11 mouse cellular contexts compared by ENCODE assay signal in the genomic region with DNA sequence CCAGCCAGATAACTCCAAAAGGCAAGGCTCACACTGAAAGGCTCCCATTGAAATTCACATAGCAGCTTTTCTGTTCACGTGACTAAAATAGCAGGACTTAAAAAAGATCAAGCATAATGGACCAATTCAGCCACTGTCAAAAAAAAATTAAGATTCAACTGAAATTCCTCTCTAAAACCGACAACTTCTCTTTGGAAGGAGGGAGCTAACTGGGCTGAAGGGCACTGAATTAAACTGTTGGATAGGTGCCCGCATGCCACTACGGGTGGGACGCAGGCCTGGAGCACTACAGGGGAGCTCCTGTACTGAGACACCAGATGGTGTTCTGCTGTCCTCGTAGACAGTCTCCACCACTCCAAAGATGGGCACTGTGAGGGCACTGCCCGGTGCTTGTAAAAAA.
DNase-seq lines count a peak whose midpoint lies in the region; ATAC-seq and TF ChIP-seq lines count a peak whose summit lies in the region.
"Had no signal": no experiment of that assay in that cellular context is flagged by ENCODE, and none has a peak within 500 bp of the region (broad histone marks: within the 10 kb centered on the region; RNA-seq: fewer than 3 reads in every experiment).

No protein-coding gene starts in this region.

- TF ChIP-seq POLR2A in liver, adult 2 months (IDR thresholded peaks at IDR 0.05; ENCODE audit: extremely low read depth, insufficient read depth, low read length) = no peak

- H3K4me1 ChIP-seq in liver, adult 2 months (ENCODE audit: control insufficient read depth, insufficient read depth, low read length) = peaks cover 14% of the 10 kb centered on the region
- H3K4me1 ChIP-seq in hindbrain, embryonic 12.5 days = peaks cover 13% of the 10 kb centered on the region
- H3K4me1 ChIP-seq in neural tube, embryonic 15.5 days = peaks cover 23% of the 10 kb centered on the region

- no peaks in the 10 kb centered on the region for H3K9me3 ChIP-seq in hindbrain, embryonic 12.5 days (replicated peaks)
- H3K9me3 ChIP-seq in neural tube, embryonic 15.5 days (replicated peaks) = no peaks in the 10 kb centered on the region
- H3K9me3 ChIP-seq: neural tube, embryonic 12.5 days had no signal

- 89% methylated on average over 7 of the region's 7 CpGs for WGBS in liver, adult 2 months
- 56% methylated on average over 7 of the region's 7 CpGs for WGBS in hindbrain, embryonic 12.5 days
- 34% methylated on average over 7 of the region's 7 CpGs for WGBS in neural tube, embryonic 15.5 days

- H3K4me3 ChIP-seq in liver, adult 2 months (ENCODE audit: insufficient read depth, low read depth, low read length) = no peak overlapping the region
- H3K4me3 ChIP-seq in hindbrain, embryonic 12.5 days = no peak overlapping the region
- no peak overlapping the region for H3K4me3 ChIP-seq in neural tube, embryonic 15.5 days (replicated peaks)
- H3K4me3 ChIP-seq: neural tube, embryonic 12.5 days had no signal

- DNase-seq in liver, adult 2 months (ENCODE audit: extremely low read depth, low read depth, low spot score) = no peak
- DNase-seq in liver = no peak
- DNase-seq in cerebellum, postnatal 10 days = peak; percentile 95 to 96
- DNase-seq in adrenal gland, postnatal 25 days = no peak
- no peak for DNase-seq in c-Kit-positive CD71-positive TER-119-positive erythroid progenitor cells, embryonic 14.5 days (ENCODE audit: low spot score)
- DNase-seq: layer of hippocampus, adult 9-11 months; thymus, postnatal 25 days had no signal

- peaks cover 50% of the 10 kb centered on the region for H3K36me3 ChIP-seq in liver, adult 2 months (ENCODE audit: control insufficient read depth, insufficient read depth, low read length)
- H3K36me3 ChIP-seq in hindbrain, embryonic 12.5 days = 0 out of 2 replicates have a peak, but pooled peaks cover 15% of the 10 kb centered on the region
- H3K36me3 ChIP-seq in neural tube, embryonic 15.5 days = peaks cover 32% of the 10 kb centered on the region

- H3K79me2 ChIP-seq in liver, adult 2 months (ENCODE audit: control insufficient read depth, insufficient read depth, low read length) = 0 out of 2 replicates have a peak, but pooled peaks cover 3% of the 10 kb centered on the region

- H3K27ac ChIP-seq in liver, adult 2 months (replicated peaks; ENCODE audit: insufficient read depth, low read depth, low read length) = peak overlapping the region; percentile 67; the same call in 1 of the 2 replicates
- H3K27ac ChIP-seq in hindbrain, embryonic 12.5 days = 0 out of 2 replicates have a peak overlapping the region, but pooled peaks have one; percentile 19
- peak overlapping the region; percentile 63 for H3K27ac ChIP-seq in neural tube, embryonic 15.5 days (replicated peaks)
- H3K27ac ChIP-seq: neural tube, embryonic 12.5 days had no signal

- TF ChIP-seq CTCF in liver, adult 2 months (IDR thresholded peaks at IDR 0.05; ENCODE audit: low read depth, low read length) = no peak

- no peak overlapping the region for H3K9ac ChIP-seq in liver, adult 2 months (ENCODE audit: low read depth, low read length)
- H3K9ac ChIP-seq in hindbrain, embryonic 12.5 days = no peak overlapping the region
- no peak overlapping the region for H3K9ac ChIP-seq in neural tube, embryonic 15.5 days (replicated peaks)
- H3K9ac ChIP-seq: neural tube, embryonic 12.5 days had no signal

- no peak overlapping the region for H3K4me2 ChIP-seq in hindbrain, embryonic 12.5 days (replicated peaks)
- no peak overlapping the region for H3K4me2 ChIP-seq in neural tube, embryonic 15.5 days
- H3K4me2 ChIP-seq: neural tube, embryonic 12.5 days had no signal

- H3K27me3 ChIP-seq in liver, adult 2 months (ENCODE audit: control insufficient read depth, insufficient read depth, low read length) = no peaks in the 10 kb centered on the region
- H3K27me3 ChIP-seq in hindbrain, embryonic 12.5 days = no peaks in the 10 kb centered on the region
- H3K27me3 ChIP-seq in neural tube, embryonic 15.5 days (replicated peaks) = no peaks in the 10 kb centered on the region
- H3K27me3 ChIP-seq: neural tube, embryonic 12.5 days had no signal

- ATAC-seq in hindbrain, embryonic 12.5 days (ENCODE audit: low FRiP score) = 0 out of 2 replicates have a peak, but pooled peaks have one; percentile 66
- ATAC-seq in neural tube, embryonic 15.5 days (ENCODE audit: low FRiP score) = peak; percentile 55; the same call in 1 of the 2 replicates
- ATAC-seq: lung, postnatal 0 days had no signal

Comparison
In these comparisons a context has a peak if more than half of its experiments do, and no peak if none do; other contexts are left out.
1. DNase-seq: peak in cerebellum, postnatal 10 days (2 of 2); none in liver, adult 2 months (single experiment), liver (single experiment), adrenal gland, postnatal 25 days (single experiment) and c-Kit-positive CD71-positive TER-119-positive erythroid progenitor cells, embryonic 14.5 days (single experiment).
2. Peak in every context shown above with its lines, with median percentiles within 50 percentile points of each other: H3K27ac ChIP-seq.